Mouse (Mus musculus) forebrain, postnatal 0 days (tissue): ENCODE data around the gene Tnfaip3. TPM values are rescaled to one million over a fixed set of nuclear protein-coding genes. Genes with fewer than 3 reads are reported as not detected.
A peak's percentile ranks its signal among the peaks of the same experiment; 100 is the strongest.

Source experiments
- ATAC-seq: fragments of 200-750 bp; cut with Nextera tagmentation; 2 replicates; pipeline ENCODE4 v1.8.0; 2017; ENCODE audit warnings: mild to moderate bottlenecking, moderate library complexity
- DNase-seq: peaks from one replicate; pipeline ENCODE4 v3.0.0-alpha.2; 2015
- H3K27ac ChIP-seq: fragments of 300-500 bp; sonication (generic); 2 replicates; pipeline ENCODE4 v1.5.1; 2014; ENCODE audit warnings: low read depth, mild to moderate bottlenecking, antibody characterized with exemption, low read length, moderate library complexity, mixed read lengths
- H3K27me3 ChIP-seq: fragments of 300-500 bp; sonication (generic); 2 replicates; pipeline ENCODE4 v1.6.1; 2014; ENCODE audit warnings: mild to moderate bottlenecking, low read length, mixed read lengths; ENCODE audit not compliant: insufficient read depth
- H3K36me3 ChIP-seq: fragments of 300-500 bp; sonication (generic); 2 replicates; pipeline ENCODE4 v1.6.1; 2014; ENCODE audit warnings: mild to moderate bottlenecking, moderate library complexity; ENCODE audit not compliant: insufficient read depth
- H3K4me1 ChIP-seq: fragments of 300-500 bp; sonication (generic); 2 replicates; pipeline ENCODE4 v1.6.1; 2014; ENCODE audit warnings: antibody characterized with exemption; ENCODE audit not compliant: insufficient read depth
- H3K4me2 ChIP-seq: fragments of 300-500 bp; sonication (generic); 2 replicates; pipeline ENCODE4 v1.6.1; 2014; ENCODE audit warnings: low read depth, mild to moderate bottlenecking, moderate library complexity
- H3K4me3 ChIP-seq: fragments of 300-500 bp; sonication (generic); 2 replicates; pipeline ENCODE4 v1.5.1; 2014; ENCODE audit warnings: low read depth, low read length, mixed read lengths
- H3K9ac ChIP-seq: fragments of 300-500 bp; sonication (generic); 2 replicates; pipeline ENCODE4 v1.6.1; 2014; ENCODE audit warnings: mild to moderate bottlenecking
- H3K9me3 ChIP-seq: fragments of 300-500 bp; sonication (generic); 2 replicates; pipeline ENCODE4 v1.6.1; 2016; ENCODE audit warnings: low read length
- CTCF ChIP-seq: sonication (generic); IDR thresholded peaks from 2 replicates; pipeline ENCODE4 v1.5.1; 2016; ENCODE audit warnings: antibody characterized with exemption, control low read depth, low read depth
- WGBS: fragments of 180-500 bp; shearing (Covaris S2); extraction: QIAGEN DNeasy Blood & Tissue Kit; methylation state at CpG from one replicate; pipeline ENCODE4 v1.1.7; 2014; 5-methylcytosine and 5-hydroxymethylcytosine counted together
- polyA plus RNA-seq: library from polyadenylated mRNA; unstranded; fragments of >200 nt; fragmentation: Nextera tagmentation; extraction: Ambion mirVana; gene quantifications from 2 replicates; pipeline ENCODE4 v1.2.1, GENCODE M21; 2015
- total RNA-seq: library from RNA; depleted of rRNA; stranded (reverse); fragments of >200 nt; gene quantifications from 2 replicates; pipeline ENCODE4 v1.2.3, GENCODE M21; 2014

Tnfaip3 gene
- total and polyA plus RNA-seq, 2 experiments from 2014 or later, result 1.2 to 3.5 TPM

- no peaks in the 10 kb centered on the region for H3K36me3 ChIP-seq
- H3K27me3 ChIP-seq, result no peaks in the 10 kb centered on the region
- DNase-seq (peak; percentile 27), ATAC-seq (peak; percentile 62; the same call in 1 of the 2 replicates)
- no peak for TF ChIP-seq CTCF
- H3K4me3 ChIP-seq, result no peak overlapping the region
- no peak overlapping the region for H3K9ac ChIP-seq
- H3K27ac ChIP-seq, result no peak overlapping the region
- no peaks in the 10 kb centered on the region for H3K9me3 ChIP-seq
- no peak overlapping the region for H3K4me2 ChIP-seq
- H3K4me1 ChIP-seq, result no peaks in the 10 kb centered on the region
These were observed 16.4 kb upstream of the Tnfaip3 start for GRCm38 (mm10) chr10:19031875-19032274.

- H3K9ac ChIP-seq, result no peak overlapping the region
- H3K27me3 ChIP-seq, result no peaks in the 10 kb centered on the region
- no peak overlapping the region for H3K4me3 ChIP-seq
- no peaks in the 10 kb centered on the region for H3K36me3 ChIP-seq
- DNase-seq (peak; percentile 54), ATAC-seq (peak; percentile 85)
- WGBS, result 45% methylated on average over 2 of the region's 2 CpGs
- TF ChIP-seq CTCF, result no peak
- H3K4me2 ChIP-seq, result no peak overlapping the region
- no peaks in the 10 kb centered on the region for H3K9me3 ChIP-seq
- no peaks in the 10 kb centered on the region for H3K4me1 ChIP-seq
- no peak overlapping the region for H3K27ac ChIP-seq
These were observed 15.2 kb upstream of the Tnfaip3 start for GRCm38 (mm10) chr10:19030628-19031027.

- TF ChIP-seq CTCF, result no peak
- Histone ChIP-seq H3K4me3 (no peak overlapping the region), H3K9ac (no peak overlapping the region), H3K9me3 (no peaks in the 10 kb centered on the region), H3K36me3 (no peaks in the 10 kb centered on the region), H3K4me1 (no peaks in the 10 kb centered on the region), H3K27ac (no peak overlapping the region), H3K27me3 (no peaks in the 10 kb centered on the region), H3K4me2 (no peak overlapping the region)
- DNase-seq (no peak), ATAC-seq (no peak)
- WGBS, result 95% methylated on average over 5 of the region's 5 CpGs
These were observed 11.3 kb upstream of the Tnfaip3 start for GRCm38 (mm10) chr10:19026710-19027109.

- Histone ChIP-seq H3K36me3 (no peaks in the 10 kb centered on the region), H3K27me3 (no peaks in the 10 kb centered on the region), H3K4me1 (no peaks in the 10 kb centered on the region), H3K4me3 (no peak overlapping the region), H3K9ac (no peak overlapping the region), H3K27ac (no peak overlapping the region), H3K4me2 (no peak overlapping the region), H3K9me3 (no peaks in the 10 kb centered on the region)
- WGBS, result 88% methylated on average over 5 of the region's 5 CpGs
- ATAC-seq (no peak), DNase-seq (no peak)
- no peak for TF ChIP-seq CTCF
These were observed 8.9 kb upstream of the Tnfaip3 start for GRCm38 (mm10) chr10:19024353-19024752.

GRCm38 (mm10) chr10:19023622-19024326 is 8.3 kb upstream of the Tnfaip3 start:
- H3K9me3 ChIP-seq, result no peaks in the 10 kb centered on the region
- H3K9ac ChIP-seq, result no peak overlapping the region
- H3K4me2 ChIP-seq, result no peak overlapping the region
- H3K36me3 ChIP-seq, result no peaks in the 10 kb centered on the region
- H3K4me3 ChIP-seq, result no peak overlapping the region
- H3K27me3 ChIP-seq, result no peaks in the 10 kb centered on the region
- 61% methylated on average over 5 of the region's 5 CpGs for WGBS
- no peak for TF ChIP-seq CTCF
- H3K27ac ChIP-seq, result no peak overlapping the region
- DNase-seq, result no peak
- ATAC-seq, result no peak
- no peaks in the 10 kb centered on the region for H3K4me1 ChIP-seq

GRCm38 (mm10) chr10:19022272-19022671 is 6.8 kb upstream of the Tnfaip3 start:
- TF ChIP-seq CTCF, result no peak
- 87% methylated on average over 1 of the region's 1 CpGs for WGBS
- Histone ChIP-seq H3K36me3 (no peaks in the 10 kb centered on the region), H3K4me3 (no peak overlapping the region), H3K27me3 (no peaks in the 10 kb centered on the region), H3K9me3 (no peaks in the 10 kb centered on the region), H3K9ac (no peak overlapping the region), H3K4me1 (no peaks in the 10 kb centered on the region), H3K27ac (no peak overlapping the region), H3K4me2 (no peak overlapping the region)
- ATAC-seq, result no peak
- no peak for DNase-seq

GRCm38 (mm10) chr10:19016823-19017471 is 1.5 kb upstream of the Tnfaip3 start:
- ATAC-seq, result no peak
- no peak for TF ChIP-seq CTCF
- 68% methylated on average over 4 of the region's 4 CpGs for WGBS

More at GRCm38 (mm10) chr10:19016823-19017471, 1.5 kb upstream of the Tnfaip3 start:
- no peak for DNase-seq
- H3K9ac ChIP-seq, result no peak overlapping the region
- no peaks in the 10 kb centered on the region for H3K27me3 ChIP-seq
- H3K27ac ChIP-seq, result no peak overlapping the region
- H3K9me3 ChIP-seq, result no peaks in the 10 kb centered on the region
- no peak overlapping the region for H3K4me3 ChIP-seq
- no peaks in the 10 kb centered on the region for H3K36me3 ChIP-seq
- H3K4me1 ChIP-seq, result 0 out of 2 replicates have a peak, but pooled peaks cover 6% of the 10 kb centered on the region
- H3K4me2 ChIP-seq, result no peak overlapping the region
